8 mouse cellular contexts compared by ENCODE assay signal in genomic region chr1:34007379-34007778, GRCm38 (mm10).
A peak's percentile ranks its signal among the peaks of the same experiment; 100 is the strongest.
DNase-seq lines count a peak whose midpoint lies in the region; ATAC-seq and TF ChIP-seq lines count a peak whose summit lies in the region.

No protein-coding gene starts in this region.

- H3K4me2 ChIP-seq in forebrain, embryonic 13.5 days = peak overlapping the region; percentile 74
- H3K4me2 ChIP-seq in limb, embryonic 14.5 days (replicated peaks; ENCODE audit: low read depth, low read length, severe bottlenecking) = peak overlapping the region; percentile 77

- peak overlapping the region; percentile 60 for H3K9ac ChIP-seq in ES-Bruce4 (ENCODE audit: low read depth, poor library complexity, severe bottlenecking)
- peak overlapping the region; percentile 81 for H3K9ac ChIP-seq in forebrain, embryonic 13.5 days
- H3K9ac ChIP-seq in limb, embryonic 14.5 days (ENCODE audit: low read depth, low read length, severe bottlenecking) = no peak overlapping the region

- H3K36me3 ChIP-seq in ES-Bruce4 (ENCODE audit: control insufficient read depth, insufficient read depth, low read length, poor library complexity, severe bottlenecking) = no peaks in the 10 kb centered on the region
- no peaks in the 10 kb centered on the region for H3K36me3 ChIP-seq in forebrain, embryonic 13.5 days (ENCODE audit: poor library complexity, severe bottlenecking)
- no peaks in the 10 kb centered on the region for H3K36me3 ChIP-seq in limb, embryonic 14.5 days (ENCODE audit: control insufficient read depth, insufficient read depth, low read length)

- peak overlapping the region; percentile 61 for H3K27ac ChIP-seq in cerebellum, adult 2 months (ENCODE audit: insufficient read depth, low read length)
- peak overlapping the region; percentile 99 for H3K27ac ChIP-seq in ES-Bruce4 (ENCODE audit: insufficient read depth, low read length)
- no peak overlapping the region for H3K27ac ChIP-seq in forebrain, embryonic 13.5 days
- H3K27ac ChIP-seq in limb, embryonic 14.5 days (replicated peaks; ENCODE audit: low read depth, low read length) = no peak overlapping the region

- peak; percentile 45 to 58 for DNase-seq in cerebellum, adult 2 months
- DNase-seq in cerebellum, postnatal 4 days (ENCODE audit: low spot score in 2 of 2) = no peak
- no peak for DNase-seq in limb, embryonic 14.5 days (ENCODE audit: low spot score)
- no peak for DNase-seq in ovary, adult 18-20 months (ENCODE audit: low spot score)
- no peak for DNase-seq in right cerebral cortex, postnatal 10 days (ENCODE audit: low spot score in 2 of 2)
- no peak for DNase-seq in B cell, adult 2 months

- no peaks in the 10 kb centered on the region for H3K27me3 ChIP-seq in cerebellum, adult 2 months (ENCODE audit: control insufficient read depth, insufficient read depth, low read length)
- no peaks in the 10 kb centered on the region for H3K27me3 ChIP-seq in ES-Bruce4 (ENCODE audit: control insufficient read depth, insufficient read depth, low read length, poor library complexity, severe bottlenecking)
- H3K27me3 ChIP-seq in forebrain, embryonic 13.5 days = peaks cover 9% of the 10 kb centered on the region; the same call in 1 of the 2 replicates
- no peaks in the 10 kb centered on the region for H3K27me3 ChIP-seq in limb, embryonic 14.5 days (ENCODE audit: control insufficient read depth, insufficient read depth, low read length)

- peak overlapping the region; percentile 73 for H3K4me3 ChIP-seq in cerebellum, adult 2 months (replicated peaks; ENCODE audit: insufficient read depth, low read depth, low read length)
- peak overlapping the region; percentile 81 for H3K4me3 ChIP-seq in ES-Bruce4 (ENCODE audit: low read depth, low read length)
- peak overlapping the region; percentile 64 for H3K4me3 ChIP-seq in forebrain, embryonic 13.5 days
- H3K4me3 ChIP-seq in limb, embryonic 14.5 days (replicated peaks; ENCODE audit: low read length) = peak overlapping the region; percentile 51; the same call in 1 of the 2 replicates

- no peak for ATAC-seq in forebrain, embryonic 13.5 days
- no peak for ATAC-seq in limb, embryonic 14.5 days (ENCODE audit: low FRiP score, low read depth)

- H3K9me3 ChIP-seq in ES-Bruce4 (replicated peaks; ENCODE audit: control insufficient read depth, insufficient read depth, low read length, poor library complexity, severe bottlenecking) = no peaks in the 10 kb centered on the region
- H3K9me3 ChIP-seq in forebrain, embryonic 13.5 days (replicated peaks) = no peaks in the 10 kb centered on the region
- H3K9me3 ChIP-seq in limb, embryonic 14.5 days (ENCODE audit: control insufficient read depth, low read length) = no peaks in the 10 kb centered on the region

- TF ChIP-seq POLR2A in cerebellum, adult 2 months (IDR thresholded peaks at IDR 0.05; ENCODE audit: borderline replicate concordance, insufficient read depth, low read length) = no peak
- no peak for TF ChIP-seq POLR2A in ES-Bruce4 (IDR thresholded peaks at IDR 0.05; ENCODE audit: insufficient read depth, low read length)
- no peak for TF ChIP-seq POLR2A in limb, embryonic 14.5 days (IDR thresholded peaks at IDR 0.05; ENCODE audit: borderline replicate concordance, extremely low read depth, insufficient read depth, insufficient read length)

- no peak for TF ChIP-seq CTCF in cerebellum, adult 2 months (IDR thresholded peaks at IDR 0.05; ENCODE audit: borderline replicate concordance, insufficient read depth, low read depth, low read length)
- no peak for TF ChIP-seq CTCF in ES-Bruce4 (IDR thresholded peaks at IDR 0.05; ENCODE audit: low read depth, low read length)

- H3K4me1 ChIP-seq in cerebellum, adult 2 months (ENCODE audit: control insufficient read depth, insufficient read depth, low read length) = 0 out of 2 replicates have a peak, but pooled peaks cover 3% of the 10 kb centered on the region
- peaks cover under 1% of the 10 kb centered on the region for H3K4me1 ChIP-seq in ES-Bruce4 (ENCODE audit: control insufficient read depth, insufficient read depth, low read length)
- peaks cover 48% of the 10 kb centered on the region for H3K4me1 ChIP-seq in forebrain, embryonic 13.5 days
- peaks cover 26% of the 10 kb centered on the region for H3K4me1 ChIP-seq in limb, embryonic 14.5 days (ENCODE audit: control insufficient read depth, insufficient read depth, low read length)

- WGBS in cerebellum, adult 2 months = 5% methylated on average over 4 of the region's 4 CpGs
- WGBS in forebrain, embryonic 13.5 days = 42% methylated on average over 4 of the region's 4 CpGs
- 51% methylated on average over 4 of the region's 4 CpGs for WGBS in limb, embryonic 14.5 days

- TF ChIP-seq EP300 in ES-Bruce4 (IDR thresholded peaks at IDR 0.05; ENCODE audit: insufficient read depth, low read depth, low read length) = peak; percentile 92

Comparison
In these comparisons a context has a peak if more than half of its experiments do, and no peak if none do; other contexts are left out.
1. DNase-seq: peak in cerebellum, adult 2 months (2 of 2); none in cerebellum, postnatal 4 days (0 of 2), limb, embryonic 14.5 days (single experiment), ovary, adult 18-20 months (single experiment), right cerebral cortex, postnatal 10 days (0 of 2) and B cell, adult 2 months (0 of 2).
2. H3K27ac ChIP-seq: peak in cerebellum, adult 2 months (single experiment) and ES-Bruce4 (single experiment); none in forebrain, embryonic 13.5 days (single experiment) and limb, embryonic 14.5 days (single experiment).
3. Peak in every context shown above with its lines, with median percentiles within 50 percentile points of each other: H3K4me3 ChIP-seq.